Mouse (Mus musculus): ENCODE data around the gene Mmab. TPM values are rescaled to one million over a fixed set of nuclear protein-coding genes. Genes with fewer than 3 reads are reported as not detected.

Mmab gene
- 16.9 and 19.2 TPM in 2 replicates for polyA plus RNA-seq (2012; rRNA removed)

DNA sequence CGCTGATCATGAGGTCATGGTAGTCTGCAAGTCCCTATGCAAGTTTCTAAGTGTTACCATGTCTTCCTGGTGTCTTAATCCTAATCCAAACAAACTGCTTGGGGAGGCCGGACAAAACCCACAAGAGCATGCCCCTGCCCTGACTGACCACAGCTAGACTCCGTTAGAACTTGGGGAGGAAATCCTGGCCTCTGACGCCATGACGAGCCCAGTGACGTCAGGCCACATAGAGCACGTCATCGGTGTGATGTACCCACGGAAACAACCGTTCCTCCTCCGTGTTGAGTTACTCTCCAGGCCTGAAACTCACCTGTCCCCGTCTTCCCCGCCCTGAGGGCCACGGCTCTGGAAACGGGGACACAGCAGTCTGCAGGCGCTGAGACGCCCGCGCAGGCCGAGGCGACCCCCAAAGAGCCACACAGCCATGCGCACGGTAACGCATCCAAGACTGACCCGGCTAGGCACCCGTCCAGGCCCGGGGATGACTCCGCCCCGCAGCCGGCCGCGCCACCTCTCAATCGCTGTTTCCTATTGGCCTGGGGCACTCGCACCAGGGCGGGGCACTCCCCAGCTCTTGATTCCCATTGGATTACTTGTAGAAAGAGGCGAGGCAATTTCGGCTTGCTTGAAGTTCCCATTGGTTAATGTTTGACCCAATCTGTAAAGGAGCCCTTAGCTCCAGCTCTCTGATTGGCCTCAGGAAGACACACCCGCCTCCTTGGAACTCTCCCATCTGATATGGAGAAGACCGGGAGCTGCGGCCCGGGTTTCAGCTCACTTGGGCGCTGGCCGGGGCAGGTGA, at the start of gene Mmab, which contains the start of gene Mvk:
Mmab (minus strand) TSS at position 495 of the 802 bp plus-strand sequence.
Mvk (plus strand) TSS at position 704 of the 802 bp plus-strand sequence.
- peak within 1 kb of the TSS; percentile 49 for H3K27ac ChIP-seq (ENCODE audit: insufficient read depth, low read length)
- peak; percentile 99 for DNase-seq
- WGBS, result 2% methylated on average over 43 of the region's 43 CpGs
- H3K4me3 ChIP-seq (replicated peaks; ENCODE audit: insufficient read depth, low read depth, low read length), result peak within 1 kb of the TSS; percentile 91
- no peaks in the 10 kb centered on the region for H3K27me3 ChIP-seq (ENCODE audit: control insufficient read depth, insufficient read depth, low read length)
- TF ChIP-seq POLR2A (IDR thresholded peaks at IDR 0.05; ENCODE audit: borderline replicate concordance, insufficient read depth, low read length), result peak; percentile 56; the same call in 1 of the 2 replicates
- TF ChIP-seq CTCF (IDR thresholded peaks at IDR 0.05; ENCODE audit: borderline replicate concordance, insufficient read depth, low read depth, low read length), result no peak
- no peaks in the 10 kb centered on the region; the same call in 1 of the 2 replicates for H3K4me1 ChIP-seq (ENCODE audit: control insufficient read depth, insufficient read depth, low read length)

DNA sequence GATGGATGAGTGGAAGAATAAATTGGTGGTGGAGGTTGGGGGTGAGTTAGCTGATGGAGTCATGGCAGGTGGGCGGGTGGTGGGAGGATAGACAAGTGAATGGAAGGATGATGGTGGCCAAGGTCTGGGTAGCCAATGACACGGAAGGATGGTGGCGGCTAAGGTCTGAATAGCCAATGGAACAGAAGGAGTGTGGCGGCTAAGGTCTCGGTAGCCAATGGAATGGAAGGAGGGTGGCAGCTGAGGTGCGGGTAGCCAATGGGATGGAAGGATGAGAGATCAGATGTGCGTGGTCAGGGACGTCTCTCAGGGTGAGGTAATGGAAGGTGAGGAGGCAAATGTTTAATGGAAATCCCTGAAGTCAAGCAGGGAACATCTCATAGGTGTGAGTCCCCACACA, 46.4 kb upstream of the Mmab start:
- no peaks in the 10 kb centered on the region for H3K27me3 ChIP-seq (ENCODE audit: control insufficient read depth, insufficient read depth, low read length)
- no peak for DNase-seq
- H3K4me3 ChIP-seq (replicated peaks; ENCODE audit: insufficient read depth, low read depth, low read length), result no peak overlapping the region
- no peak overlapping the region for H3K27ac ChIP-seq (ENCODE audit: insufficient read depth, low read length)
- 92% methylated on average over 8 of the region's 8 CpGs for WGBS
- H3K4me1 ChIP-seq (ENCODE audit: control insufficient read depth, insufficient read depth, low read length), result no peaks in the 10 kb centered on the region
- TF ChIP-seq CTCF (IDR thresholded peaks at IDR 0.05; ENCODE audit: borderline replicate concordance, insufficient read depth, low read depth, low read length), result no peak
- TF ChIP-seq POLR2A (IDR thresholded peaks at IDR 0.05; ENCODE audit: borderline replicate concordance, insufficient read depth, low read length), result no peak

DNA sequence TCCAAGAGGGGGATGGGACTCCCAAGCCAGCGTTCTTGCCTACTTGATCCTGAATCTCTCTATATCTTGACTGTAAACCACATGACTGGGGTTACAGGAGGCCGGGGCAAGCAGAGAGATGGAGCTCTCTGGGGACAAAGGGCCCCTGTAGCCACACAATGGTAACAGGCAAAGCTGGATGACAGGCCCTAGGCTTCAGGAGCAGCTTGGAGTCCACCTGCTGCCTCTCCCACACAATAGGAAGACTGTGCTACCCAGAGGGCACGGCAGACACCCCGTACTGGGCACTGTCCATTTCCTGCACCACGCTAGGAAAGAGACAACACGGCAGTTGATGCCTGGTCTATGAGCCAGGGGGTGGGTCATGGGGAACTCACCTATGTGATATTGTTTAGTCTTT, 45.7 kb upstream of the Mmab start:
- Histone ChIP-seq H3K27ac (ENCODE audit: insufficient read depth, low read length) (no peak overlapping the region), H3K27me3 (ENCODE audit: control insufficient read depth, insufficient read depth, low read length) (no peaks in the 10 kb centered on the region), H3K4me1 (ENCODE audit: control insufficient read depth, insufficient read depth, low read length) (no peaks in the 10 kb centered on the region), H3K4me3 (replicated peaks; ENCODE audit: insufficient read depth, low read depth, low read length) (no peak overlapping the region)
- DNase-seq, result peak in 1 of 2 experiments; percentile 9
- TF ChIP-seq POLR2A (IDR thresholded peaks at IDR 0.05; ENCODE audit: borderline replicate concordance, insufficient read depth, low read length) (no peak), CTCF (IDR thresholded peaks at IDR 0.05; ENCODE audit: borderline replicate concordance, insufficient read depth, low read depth, low read length) (no peak)
- 74% methylated on average over 6 of the region's 6 CpGs for WGBS

DNA sequence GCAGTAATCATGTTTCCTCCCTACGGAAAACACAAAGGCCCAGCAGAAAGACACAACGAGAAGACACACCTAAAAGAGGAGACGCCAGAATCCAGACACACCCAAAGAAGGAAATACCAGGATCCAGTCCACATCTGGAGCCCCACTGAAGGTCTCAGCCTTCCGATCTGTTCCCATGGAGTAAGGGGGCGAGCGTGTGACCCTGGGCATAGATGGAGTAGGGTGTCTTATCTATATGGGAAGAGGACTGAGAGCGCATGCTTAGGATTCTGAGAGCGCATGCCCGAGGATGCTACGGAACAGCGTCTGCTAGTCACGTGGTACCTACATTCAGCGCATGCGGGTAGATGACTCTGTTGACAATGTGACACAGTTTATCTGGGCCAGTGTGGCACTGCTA, 41.8 kb upstream of the Mmab start:
- no peak for DNase-seq
- TF ChIP-seq CTCF (IDR thresholded peaks at IDR 0.05; ENCODE audit: borderline replicate concordance, insufficient read depth, low read depth, low read length) (no peak), POLR2A (IDR thresholded peaks at IDR 0.05; ENCODE audit: borderline replicate concordance, insufficient read depth, low read length) (no peak)
- no peak overlapping the region for H3K4me3 ChIP-seq (replicated peaks; ENCODE audit: insufficient read depth, low read depth, low read length)
- no peaks in the 10 kb centered on the region for H3K27me3 ChIP-seq (ENCODE audit: control insufficient read depth, insufficient read depth, low read length)
- no peaks in the 10 kb centered on the region for H3K4me1 ChIP-seq (ENCODE audit: control insufficient read depth, insufficient read depth, low read length)
- no peak overlapping the region for H3K27ac ChIP-seq (ENCODE audit: insufficient read depth, low read length)
- WGBS, result 93% methylated on average over 14 of the region's 14 CpGs

DNA sequence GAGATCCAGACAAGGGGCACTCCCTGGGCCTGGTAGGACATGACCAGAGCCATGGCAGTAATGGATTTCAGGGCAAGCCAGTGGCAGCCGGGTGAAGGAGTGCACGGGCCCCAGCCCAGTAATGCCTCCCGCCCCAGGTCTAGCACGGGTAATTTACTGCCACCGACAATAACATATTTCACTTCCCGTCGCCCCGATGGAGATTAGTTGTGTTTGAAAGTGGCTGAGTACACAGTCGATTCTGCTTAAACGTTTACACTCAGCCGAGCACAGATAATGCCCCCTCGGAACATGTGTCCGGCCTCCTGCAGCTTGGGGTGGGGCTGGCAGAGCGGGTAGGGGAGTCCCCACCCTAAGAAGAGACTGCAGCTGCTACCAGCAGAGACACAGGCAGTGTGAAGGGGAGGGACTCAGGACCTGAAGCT, 38.7 kb upstream of the Mmab start:
- Histone ChIP-seq H3K27ac (ENCODE audit: insufficient read depth, low read length) (no peak overlapping the region), H3K27me3 (ENCODE audit: control insufficient read depth, insufficient read depth, low read length) (no peaks in the 10 kb centered on the region), H3K4me3 (replicated peaks; ENCODE audit: insufficient read depth, low read depth, low read length) (no peak overlapping the region), H3K4me1 (ENCODE audit: control insufficient read depth, insufficient read depth, low read length) (no peaks in the 10 kb centered on the region)
- DNase-seq, result no peak
- WGBS, result 15% methylated on average over 14 of the region's 14 CpGs
- TF ChIP-seq POLR2A (IDR thresholded peaks at IDR 0.05; ENCODE audit: borderline replicate concordance, insufficient read depth, low read length) (no peak), CTCF (IDR thresholded peaks at IDR 0.05; ENCODE audit: borderline replicate concordance, insufficient read depth, low read depth, low read length) (no peak)

DNA sequence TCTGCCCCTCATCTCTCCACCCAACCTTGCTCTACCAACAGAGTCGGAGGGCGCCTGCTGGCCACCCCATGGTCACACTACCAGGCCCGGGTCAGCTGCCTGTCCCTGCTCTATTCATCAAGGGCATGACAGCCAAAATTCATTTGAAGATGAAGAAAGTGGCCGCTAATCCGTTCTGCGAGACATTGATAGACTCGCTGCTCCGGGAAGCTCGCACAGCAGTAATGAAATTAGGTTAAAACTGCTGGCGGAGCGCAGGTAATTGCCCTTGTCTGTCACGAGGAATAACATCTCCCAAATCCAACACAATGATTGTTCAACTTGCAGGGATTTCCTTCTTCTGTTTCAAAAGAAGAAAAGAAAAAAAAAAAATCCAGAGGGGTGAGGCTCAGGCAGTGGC, 34.4 kb upstream of the Mmab start:
- no peak for DNase-seq
- no peak overlapping the region for H3K27ac ChIP-seq (ENCODE audit: insufficient read depth, low read length)
- 83% methylated on average over 12 of the region's 12 CpGs for WGBS

DNA sequence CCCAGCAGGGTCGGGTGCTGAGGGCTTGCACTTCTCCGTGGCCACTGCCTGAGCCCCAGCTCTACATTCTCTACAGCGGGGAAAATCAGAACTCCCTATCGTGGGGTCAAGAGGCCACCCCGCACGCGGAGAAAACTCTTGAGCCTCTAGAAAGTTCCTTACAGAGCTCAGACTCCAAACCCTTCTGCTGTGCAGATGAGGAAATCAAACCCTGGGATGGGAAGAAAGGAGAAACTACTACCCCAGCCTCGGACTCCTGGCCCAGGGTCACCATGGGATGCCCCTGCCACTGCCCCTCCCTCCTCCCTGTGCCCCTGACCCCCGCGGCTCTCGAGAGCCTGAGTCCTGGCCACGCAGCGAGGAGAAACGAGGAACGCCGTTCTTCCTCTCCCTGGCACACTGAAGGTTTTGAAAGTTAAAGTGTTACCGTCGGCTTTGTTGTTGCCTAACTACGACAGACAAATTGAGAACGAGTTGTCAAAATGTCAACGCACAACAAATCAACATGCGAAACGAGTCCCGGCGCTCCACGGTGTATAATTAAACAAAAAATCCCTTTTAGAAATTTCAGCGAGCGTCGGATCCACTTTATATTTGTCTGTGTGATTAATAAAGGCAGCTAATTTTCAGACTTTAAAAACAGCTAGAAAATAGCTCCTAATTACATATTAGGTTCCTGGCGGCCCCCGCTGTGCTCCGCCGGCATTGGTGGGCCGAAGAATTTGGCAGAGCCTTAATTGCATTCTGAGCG, 31.1 kb upstream of the Mmab start:
- no peak for DNase-seq
- H3K27ac ChIP-seq (ENCODE audit: insufficient read depth, low read length), result no peak overlapping the region
- no peaks in the 10 kb centered on the region for H3K27me3 ChIP-seq (ENCODE audit: control insufficient read depth, insufficient read depth, low read length)
- no peak overlapping the region for H3K4me3 ChIP-seq (replicated peaks; ENCODE audit: insufficient read depth, low read depth, low read length)
- WGBS, result 20% methylated on average over 35 of the region's 35 CpGs
- H3K4me1 ChIP-seq (ENCODE audit: control insufficient read depth, insufficient read depth, low read length), result no peaks in the 10 kb centered on the region; the same call in 1 of the 2 replicates
- TF ChIP-seq CTCF (IDR thresholded peaks at IDR 0.05; ENCODE audit: borderline replicate concordance, insufficient read depth, low read depth, low read length) (no peak), POLR2A (IDR thresholded peaks at IDR 0.05; ENCODE audit: borderline replicate concordance, insufficient read depth, low read length) (no peak)

More for the DNA sequence above, 34.4 kb upstream of the Mmab start:
- no peaks in the 10 kb centered on the region; the same call in 1 of the 2 replicates for H3K4me1 ChIP-seq (ENCODE audit: control insufficient read depth, insufficient read depth, low read length)
- H3K4me3 ChIP-seq (replicated peaks; ENCODE audit: insufficient read depth, low read depth, low read length), result no peak overlapping the region
- no peaks in the 10 kb centered on the region for H3K27me3 ChIP-seq (ENCODE audit: control insufficient read depth, insufficient read depth, low read length)
- no peak for TF ChIP-seq POLR2A (IDR thresholded peaks at IDR 0.05; ENCODE audit: borderline replicate concordance, insufficient read depth, low read length)
- TF ChIP-seq CTCF (IDR thresholded peaks at IDR 0.05; ENCODE audit: borderline replicate concordance, insufficient read depth, low read depth, low read length), result no peak

All from cerebellum, adult 2 months (tissue).